Mouse (Mus musculus) cerebellum, adult 2 months (tissue): ENCODE data around the gene Hsdl2.

Source experiments
- CTCF ChIP-seq: fragments of 200-500 bp; IDR thresholded peaks from 2 replicates; pipeline ENCODE4 v1.5.1; 2011; ENCODE audit warnings: low read depth, mild to moderate bottlenecking, control low read depth, low read length, moderate library complexity, borderline replicate concordance; ENCODE audit not compliant: insufficient read depth
- POLR2A ChIP-seq: fragments of 200-500 bp; IDR thresholded peaks from 2 replicates; pipeline ENCODE4 v1.6.1; 2011; ENCODE audit warnings: low read length, control low read depth, borderline replicate concordance; ENCODE audit not compliant: insufficient read depth

DNA sequence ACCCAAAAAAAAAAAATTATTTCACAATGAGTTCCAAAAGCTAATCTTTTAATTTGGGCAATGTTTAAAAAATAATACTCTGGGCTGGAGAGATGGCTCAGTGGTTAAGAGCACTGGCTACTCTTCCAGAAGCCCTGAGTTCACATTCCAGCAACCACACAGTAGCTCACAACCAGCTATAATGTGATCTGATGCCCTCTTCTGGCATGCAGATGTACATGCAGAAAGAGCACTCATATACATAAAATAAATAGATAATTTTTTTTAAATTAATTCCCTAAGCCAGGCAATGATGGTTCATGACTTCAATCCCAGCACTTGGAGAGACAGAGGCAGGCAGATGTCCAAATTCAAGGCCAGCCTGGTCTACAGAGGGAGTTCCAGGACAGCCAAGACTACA lies 38.4 kb upstream of the Hsdl2 start:
- TF ChIP-seq CTCF (no peak), POLR2A (no peak)
